Mouse (Mus musculus) ovary, postnatal 10 days (tissue): ENCODE results near the gene Nadk2.

Source experiments
- DNase-seq: peaks from one replicate; pipeline ENCODE4 v3.0.0; 2022; ENCODE audit warnings: low spot score

Nadk2 gene

DNA sequence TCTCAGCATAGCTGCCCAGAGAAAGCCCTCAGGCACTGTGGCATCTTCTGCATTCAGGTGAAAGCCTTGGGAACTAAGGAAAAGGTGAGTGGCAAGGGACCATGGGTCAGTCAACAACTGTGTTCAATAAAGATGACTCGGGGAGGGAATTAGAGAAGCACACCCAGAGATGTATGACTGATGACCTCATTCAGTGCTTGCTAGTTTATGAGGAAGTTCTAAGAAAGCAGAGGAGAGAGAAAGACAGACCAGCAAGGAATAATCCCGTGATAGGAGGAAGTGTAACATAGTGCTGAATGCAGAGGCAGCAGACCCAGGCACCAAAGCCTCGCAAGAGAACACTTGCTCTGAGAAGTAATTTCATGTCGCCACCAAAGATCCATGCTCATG, 60.4 kb downstream of the Nadk2 start:
- DNase-seq = no peak

- DNase-seq = no peak
Observed at GRCm38 (mm10) chr15:9132693-9133443, 61.8 kb downstream of the Nadk2 start.

- DNase-seq = no peak
Observed at GRCm38 (mm10) chr15:9134891-9135507, 63.9 kb downstream of the Nadk2 start.

DNA sequence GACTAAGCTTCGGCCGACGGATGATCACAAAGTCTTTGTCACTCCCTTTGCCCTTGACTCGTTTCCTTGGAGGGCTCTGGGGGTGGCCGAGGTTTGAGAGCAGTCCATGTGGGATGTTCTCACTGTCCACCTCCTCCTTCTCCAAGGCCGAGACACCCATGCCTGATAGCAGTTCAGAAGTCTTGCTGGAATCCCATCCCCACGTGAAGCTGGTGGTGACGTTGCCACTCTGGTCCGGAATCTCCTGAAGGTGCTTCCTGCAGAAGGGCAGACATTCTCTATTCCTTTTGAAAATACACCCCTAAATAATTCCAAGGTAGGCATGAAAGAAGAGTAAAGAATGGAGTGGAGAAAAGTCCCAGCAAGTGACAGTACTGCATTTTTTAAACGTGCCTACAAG, 68.4 kb downstream of the Nadk2 start:
- DNase-seq = no peak

GRCm38 (mm10) chr15:9140252-9140680, 69.2 kb downstream of the Nadk2 start, which contains the start of gene Lmbrd2:
Lmbrd2 (plus strand) TSS chr15:9140550.
- peak; percentile 86 for DNase-seq

- DNase-seq = peak; percentile 21
Observed at GRCm38 (mm10) chr15:9140684-9141171, 69.7 kb downstream of the Nadk2 start.

- DNase-seq = no peak
Observed at GRCm38 (mm10) chr15:9155325-9155724, 84.3 kb downstream of the Nadk2 start, which contains the start of gene Skp2. Skp2 (minus strand) TSS chr15:9155425.
